In genomic region chr2:32430701-32431676, GRCm38 (mm10) we compare ENCODE assay signal across 8 mouse cellular contexts. TPM values are rescaled to one million over a fixed set of nuclear protein-coding genes. Genes with fewer than 3 reads are reported as not detected.
A peak's percentile ranks its signal among the peaks of the same experiment; 100 is the strongest.
DNase-seq lines count a peak whose midpoint lies in the region; ATAC-seq and TF ChIP-seq lines count a peak whose summit lies in the region.

No protein-coding gene starts in this region.

- intact Hi-C loops in heart, adult 2 months (cut with DNase I), result no loop called here
- intact Hi-C loops in left cerebral cortex, postnatal 4 days (cut with DNase I), result no loop called here

- H3K9me3 ChIP-seq in embryonic facial prominence, embryonic 13.5 days, result no peaks in the 10 kb centered on the region
- no peaks in the 10 kb centered on the region for H3K9me3 ChIP-seq in midbrain, postnatal 0 days (ENCODE audit: low read length)

- 0 out of 2 replicates have a peak, but pooled peaks cover 5% of the 10 kb centered on the region for H3K36me3 ChIP-seq in embryonic facial prominence, embryonic 13.5 days
- no peaks in the 10 kb centered on the region; the same call in 1 of the 2 replicates for H3K36me3 ChIP-seq in heart, adult 2 months (ENCODE audit: control insufficient read depth, insufficient read depth, low read length)
- no peaks in the 10 kb centered on the region for H3K36me3 ChIP-seq in kidney, adult 2 months (ENCODE audit: control insufficient read depth, insufficient read depth, low read length)
- no peaks in the 10 kb centered on the region for H3K36me3 ChIP-seq in midbrain, postnatal 0 days (ENCODE audit: insufficient read depth, low read length)
- no peaks in the 10 kb centered on the region for H3K36me3 ChIP-seq in thymus, adult 2 months (ENCODE audit: control insufficient read depth, insufficient read depth, low read length)

- ATAC-seq in embryonic facial prominence, embryonic 13.5 days (ENCODE audit: insufficient number of reproducible peaks, insufficient read depth, low FRiP score, low TSS enrichment, low read depth), result peak; percentile 84
- ATAC-seq in midbrain, postnatal 0 days (ENCODE audit: low FRiP score), result peak; percentile 95

- DNase-seq in heart, adult 2 months, result peak; percentile 71 to 79
- peak; percentile 83 for DNase-seq in kidney, adult 2 months
- peak; percentile 86 for DNase-seq in left cerebral cortex, postnatal 4 days
- DNase-seq in midbrain, postnatal 0 days (ENCODE audit: low spot score), result peak; percentile 97
- DNase-seq in testis, postnatal 14 days (ENCODE audit: low spot score), result peak; percentile 68
- DNase-seq in thymus, adult 2 months, result no peak

- 6% methylated on average over 18 of the region's 18 CpGs for WGBS in embryonic facial prominence, embryonic 13.5 days
- WGBS in heart, adult 2 months, result 11% methylated on average over 18 of the region's 18 CpGs
- WGBS in kidney, adult 2 months, result 26% methylated on average over 18 of the region's 18 CpGs
- WGBS in midbrain, postnatal 0 days, result 3% methylated on average over 18 of the region's 18 CpGs
- WGBS in thymus, adult 2 months, result 86% methylated on average over 18 of the region's 18 CpGs

- peak overlapping the region; percentile 79 for H3K4me2 ChIP-seq in embryonic facial prominence, embryonic 13.5 days
- peak overlapping the region; percentile 87 for H3K4me2 ChIP-seq in midbrain, postnatal 0 days (ENCODE audit: low read depth, low read length, poor library complexity, severe bottlenecking)

- TF ChIP-seq CTCF in heart, adult 2 months (IDR thresholded peaks at IDR 0.05), result no peak
- no peak for TF ChIP-seq CTCF in kidney, adult 2 months (conservative IDR thresholded peaks at IDR 0.05; ENCODE audit: insufficient read depth, insufficient read length, low read depth, low read length)
- TF ChIP-seq CTCF in midbrain, postnatal 0 days (IDR thresholded peaks at IDR 0.05), result no peak; the same call in 1 of the 2 replicates
- no peak for TF ChIP-seq CTCF in thymus, adult 2 months (IDR thresholded peaks at IDR 0.05; ENCODE audit: borderline replicate concordance, control insufficient read depth, extremely low read depth, insufficient read depth, low read length, poor library complexity)

- H3K9ac ChIP-seq in embryonic facial prominence, embryonic 13.5 days, result peak overlapping the region; percentile 77
- H3K9ac ChIP-seq in heart, adult 2 months (ENCODE audit: low read depth, low read length), result peak overlapping the region; percentile 9
- H3K9ac ChIP-seq in midbrain, postnatal 0 days (replicated peaks; ENCODE audit: low read length, poor library complexity, severe bottlenecking), result peak overlapping the region; percentile 82

- H3K27ac ChIP-seq in brown adipose tissue, adult 24 weeks (replicated peaks; ENCODE audit: low read depth, low read length), result peak overlapping the region; percentile 45
- peak overlapping the region; percentile 85 for H3K27ac ChIP-seq in embryonic facial prominence, embryonic 13.5 days
- peak overlapping the region; percentile 26 for H3K27ac ChIP-seq in heart, adult 2 months
- H3K27ac ChIP-seq in kidney, adult 2 months (ENCODE audit: insufficient read depth, low read depth, low read length), result no peak overlapping the region
- peak overlapping the region; percentile 90 for H3K27ac ChIP-seq in midbrain, postnatal 0 days (ENCODE audit: low read depth, low read length)
- no peak overlapping the region for H3K27ac ChIP-seq in thymus, adult 2 months (ENCODE audit: control insufficient read depth, insufficient read depth, low read length)

- TF ChIP-seq POLR2A in heart, adult 2 months (IDR thresholded peaks at IDR 0.05; ENCODE audit: insufficient read depth, low read depth, low read length), result peak; percentile 49; the same call in 1 of the 2 replicates
- TF ChIP-seq POLR2A in kidney, adult 2 months (IDR thresholded peaks at IDR 0.05; ENCODE audit: low read depth, low read length), result no peak
- TF ChIP-seq POLR2A in thymus, adult 2 months (IDR thresholded peaks at IDR 0.05; ENCODE audit: control insufficient read depth, extremely low read depth, insufficient read depth, low read length, poor library complexity), result no peak

- H3K4me3 ChIP-seq in brown adipose tissue, adult 24 weeks (ENCODE audit: insufficient read depth, low read depth, low read length), result peak overlapping the region; percentile 26
- peak overlapping the region; percentile 52 for H3K4me3 ChIP-seq in embryonic facial prominence, embryonic 13.5 days
- peak overlapping the region; percentile 41 for H3K4me3 ChIP-seq in heart, adult 2 months
- H3K4me3 ChIP-seq in kidney, adult 2 months (ENCODE audit: insufficient read depth, low read depth, low read length), result peak overlapping the region; percentile 22
- peak overlapping the region; percentile 61 for H3K4me3 ChIP-seq in midbrain, postnatal 0 days (ENCODE audit: low read depth, low read length)
- H3K4me3 ChIP-seq in thymus, adult 2 months (ENCODE audit: control insufficient read depth, insufficient read depth, low read length), result no peak overlapping the region

- peaks cover 38% of the 10 kb centered on the region for H3K4me1 ChIP-seq in brown adipose tissue, adult 24 weeks (ENCODE audit: control insufficient read depth, insufficient read depth, insufficient read length, low read length)
- H3K4me1 ChIP-seq in embryonic facial prominence, embryonic 13.5 days, result peaks cover 45% of the 10 kb centered on the region
- H3K4me1 ChIP-seq in heart, adult 2 months (ENCODE audit: control insufficient read depth, insufficient read depth, low read length), result peaks cover 20% of the 10 kb centered on the region
- H3K4me1 ChIP-seq in kidney, adult 2 months (ENCODE audit: control insufficient read depth, insufficient read depth, low read length), result peaks cover 13% of the 10 kb centered on the region; the same call in 1 of the 2 replicates
- H3K4me1 ChIP-seq in midbrain, postnatal 0 days (ENCODE audit: insufficient read depth, low read length), result peaks cover 17% of the 10 kb centered on the region
- 0 out of 2 replicates have a peak, but pooled peaks cover 3% of the 10 kb centered on the region for H3K4me1 ChIP-seq in thymus, adult 2 months (replicated peaks; ENCODE audit: control insufficient read depth, insufficient read depth, low read length)

- no peaks in the 10 kb centered on the region for H3K27me3 ChIP-seq in embryonic facial prominence, embryonic 13.5 days
- no peaks in the 10 kb centered on the region for H3K27me3 ChIP-seq in heart, adult 2 months (ENCODE audit: control insufficient read depth, insufficient read depth, low read length)
- H3K27me3 ChIP-seq in kidney, adult 2 months (replicated peaks; ENCODE audit: control insufficient read depth, insufficient read depth, low read length), result no peaks in the 10 kb centered on the region
- H3K27me3 ChIP-seq in midbrain, postnatal 0 days (ENCODE audit: insufficient read depth, low read length), result no peaks in the 10 kb centered on the region
- no peaks in the 10 kb centered on the region for H3K27me3 ChIP-seq in thymus, adult 2 months (ENCODE audit: control insufficient read depth, insufficient read depth, low read length)

- H3K79me2 ChIP-seq in heart, adult 2 months (replicated peaks; ENCODE audit: control insufficient read depth, insufficient read depth, low read length), result peaks cover 4% of the 10 kb centered on the region; the same call in 1 of the 2 replicates

- no peak for TF ChIP-seq EP300 in heart, adult 2 months (IDR thresholded peaks at IDR 0.05; ENCODE audit: insufficient read depth, low read depth, low read length)

RNA-seq across cellular contexts. Expression of gene Naif1, which starts 19.3 kb away (rescaled TPM):
- polyA plus RNA-seq in brown adipose tissue, adult 24 weeks (2012; ENCODE audit: insufficient read depth, insufficient read length, missing spikeins), result 1.8 and 2.1 TPM in 2 replicates
- 6.3 and 6.5 TPM in 2 replicates for polyA plus RNA-seq in embryonic facial prominence, embryonic 13.5 days (2015; fragmentation: Nextera tagmentation; extraction: Ambion mirVana)
- total RNA-seq in heart, adult 2 months (2021), result 1 to 10 TPM; 2.8 to 3.4 TPM
- 3.7 and 4.6 TPM in 2 replicates for polyA plus RNA-seq in heart, adult 2 months (2012; rRNA removed)
- 4.8 and 5.2 TPM in 2 replicates for polyA plus RNA-seq in kidney, adult 2 months (2012; rRNA removed)
- 1 to 10 TPM; 3.1 to 4.0 TPM for total RNA-seq in left cerebral cortex, postnatal 4 days (2021)
- 2.4 and 3.2 TPM in 2 replicates for total RNA-seq in midbrain, postnatal 0 days (2014; rRNA removed)
- 3.0 and 3.2 TPM in 2 replicates for polyA plus RNA-seq in midbrain, postnatal 0 days (2015; fragmentation: Nextera tagmentation; extraction: Ambion mirVana)
- polyA plus RNA-seq in thymus, adult 2 months (2012; rRNA removed), result 8.8 and 9.2 TPM in 2 replicates

RNA-seq across cellular contexts. Expression of gene Slc25a25, which starts 20.3 kb away (rescaled TPM):
- 9.2 and 11.0 TPM in 2 replicates for polyA plus RNA-seq in brown adipose tissue, adult 24 weeks (2012; ENCODE audit: insufficient read depth, insufficient read length, missing spikeins)
- 23.5 and 24.6 TPM in 2 replicates for polyA plus RNA-seq in embryonic facial prominence, embryonic 13.5 days (2015; fragmentation: Nextera tagmentation; extraction: Ambion mirVana)
- 10 to 100 TPM in 1 of 2 experiments, 1 to 10 TPM in 1; 8.5 to 10.1 TPM for total RNA-seq in heart, adult 2 months (2021)
- polyA plus RNA-seq in heart, adult 2 months (2012; rRNA removed), result 5.7 and 7.3 TPM in 2 replicates
- 25.3 and 30.6 TPM in 2 replicates for polyA plus RNA-seq in kidney, adult 2 months (2012; rRNA removed)
- total RNA-seq in left cerebral cortex, postnatal 4 days (2021), result 10 to 100 TPM; 47.9 to 50.8 TPM
- 60.6 and 69.2 TPM in 2 replicates for total RNA-seq in midbrain, postnatal 0 days (2014; rRNA removed)
- 52.0 and 53.4 TPM in 2 replicates for polyA plus RNA-seq in midbrain, postnatal 0 days (2015; fragmentation: Nextera tagmentation; extraction: Ambion mirVana)
- 25.3 and 29.3 TPM in 2 replicates for polyA plus RNA-seq in thymus, adult 2 months (2012; rRNA removed)

RNA-seq across cellular contexts. Expression of gene Ptges2, which starts 35.3 kb away (rescaled TPM):
- polyA plus RNA-seq in brown adipose tissue, adult 24 weeks (2012; ENCODE audit: insufficient read depth, insufficient read length, missing spikeins), result 87.7 and 101 TPM in 2 replicates
- polyA plus RNA-seq in embryonic facial prominence, embryonic 13.5 days (2015; fragmentation: Nextera tagmentation; extraction: Ambion mirVana), result 30.0 and 30.4 TPM in 2 replicates
- 10 to 100 TPM; 58.6 to 68.2 TPM for total RNA-seq in heart, adult 2 months (2021)
- 68.8 and 98.5 TPM in 2 replicates for polyA plus RNA-seq in heart, adult 2 months (2012; rRNA removed)
- 69.7 and 80.6 TPM in 2 replicates for polyA plus RNA-seq in kidney, adult 2 months (2012; rRNA removed)
- total RNA-seq in left cerebral cortex, postnatal 4 days (2021), result 10 to 100 TPM; 44.9 to 48.1 TPM
- total RNA-seq in midbrain, postnatal 0 days (2014; rRNA removed), result 33.3 and 41.1 TPM in 2 replicates
- polyA plus RNA-seq in midbrain, postnatal 0 days (2015; fragmentation: Nextera tagmentation; extraction: Ambion mirVana), result 56.2 and 62.3 TPM in 2 replicates
- polyA plus RNA-seq in thymus, adult 2 months (2012; rRNA removed), result 17.9 and 24.7 TPM in 2 replicates

RNA-seq across cellular contexts. Expression of gene Lcn2, which starts 42.9 kb away (rescaled TPM):
- polyA plus RNA-seq in brown adipose tissue, adult 24 weeks (2012; ENCODE audit: insufficient read depth, insufficient read length, missing spikeins), result 2.7 TPM in 1 of 2 replicates, not detected in the other
- polyA plus RNA-seq in embryonic facial prominence, embryonic 13.5 days (2015; fragmentation: Nextera tagmentation; extraction: Ambion mirVana), result 0.22 and 1.5 TPM in 2 replicates
- 1 to 10 TPM; 4.1 to 6.9 TPM for total RNA-seq in heart, adult 2 months (2021)
- 6.6 and 11.3 TPM in 2 replicates for polyA plus RNA-seq in heart, adult 2 months (2012; rRNA removed)
- 8.0 and 9.4 TPM in 2 replicates for polyA plus RNA-seq in kidney, adult 2 months (2012; rRNA removed)
- total RNA-seq in left cerebral cortex, postnatal 4 days (2021), result 1 to 10 TPM; 1.9 TPM
- total RNA-seq in midbrain, postnatal 0 days (2014; rRNA removed), result 0.57 TPM in 1 of 2 replicates, not detected in the other
- polyA plus RNA-seq in midbrain, postnatal 0 days (2015; fragmentation: Nextera tagmentation; extraction: Ambion mirVana), result 0.35 and 0.44 TPM in 2 replicates
- polyA plus RNA-seq in thymus, adult 2 months (2012; rRNA removed), result 23.8 and 27.3 TPM in 2 replicates

RNA-seq across cellular contexts. Expression of gene 1110008P14Rik, which starts 49.3 kb away (rescaled TPM):
- 296 and 402 TPM in 2 replicates for polyA plus RNA-seq in brown adipose tissue, adult 24 weeks (2012; ENCODE audit: insufficient read depth, insufficient read length, missing spikeins)
- polyA plus RNA-seq in embryonic facial prominence, embryonic 13.5 days (2015; fragmentation: Nextera tagmentation; extraction: Ambion mirVana), result 44.1 and 47.8 TPM in 2 replicates
- total RNA-seq in heart, adult 2 months (2021), result 10 to 100 TPM; 39.6 to 44.8 TPM
- 129 and 132 TPM in 2 replicates for polyA plus RNA-seq in heart, adult 2 months (2012; rRNA removed)
- 182 and 215 TPM in 2 replicates for polyA plus RNA-seq in kidney, adult 2 months (2012; rRNA removed)
- total RNA-seq in left cerebral cortex, postnatal 4 days (2021), result 100 to 1,000 TPM; 101 to 110 TPM
- 336 and 450 TPM in 2 replicates for total RNA-seq in midbrain, postnatal 0 days (2014; rRNA removed)
- 198 and 224 TPM in 2 replicates for polyA plus RNA-seq in midbrain, postnatal 0 days (2015; fragmentation: Nextera tagmentation; extraction: Ambion mirVana)
- 192 and 257 TPM in 2 replicates for polyA plus RNA-seq in thymus, adult 2 months (2012; rRNA removed)

Comparison
In these comparisons a context has a peak if more than half of its experiments do, and no peak if none do; other contexts are left out.
1. H3K27ac ChIP-seq: peak in brown adipose tissue, adult 24 weeks (single experiment), embryonic facial prominence, embryonic 13.5 days (single experiment), heart, adult 2 months (single experiment) and midbrain, postnatal 0 days (single experiment); none in kidney, adult 2 months (single experiment) and thymus, adult 2 months (single experiment).
2. H3K9ac ChIP-seq: peak in every context shown above with its lines; median percentile 82 in midbrain, postnatal 0 days; 77 in embryonic facial prominence, embryonic 13.5 days; 9 in heart, adult 2 months.